Mouse (Mus musculus): ENCODE results near the gene Htr5a. TPM values are rescaled to one million over a fixed set of nuclear protein-coding genes. Genes with fewer than 3 reads are reported as not detected.

The Htr5a gene
- 0.07 TPM in 1 of 2 replicates, not detected in the other for polyA plus RNA-seq (2014; fragmentation: Nextera tagmentation; extraction: Ambion mirVana)

DNA sequence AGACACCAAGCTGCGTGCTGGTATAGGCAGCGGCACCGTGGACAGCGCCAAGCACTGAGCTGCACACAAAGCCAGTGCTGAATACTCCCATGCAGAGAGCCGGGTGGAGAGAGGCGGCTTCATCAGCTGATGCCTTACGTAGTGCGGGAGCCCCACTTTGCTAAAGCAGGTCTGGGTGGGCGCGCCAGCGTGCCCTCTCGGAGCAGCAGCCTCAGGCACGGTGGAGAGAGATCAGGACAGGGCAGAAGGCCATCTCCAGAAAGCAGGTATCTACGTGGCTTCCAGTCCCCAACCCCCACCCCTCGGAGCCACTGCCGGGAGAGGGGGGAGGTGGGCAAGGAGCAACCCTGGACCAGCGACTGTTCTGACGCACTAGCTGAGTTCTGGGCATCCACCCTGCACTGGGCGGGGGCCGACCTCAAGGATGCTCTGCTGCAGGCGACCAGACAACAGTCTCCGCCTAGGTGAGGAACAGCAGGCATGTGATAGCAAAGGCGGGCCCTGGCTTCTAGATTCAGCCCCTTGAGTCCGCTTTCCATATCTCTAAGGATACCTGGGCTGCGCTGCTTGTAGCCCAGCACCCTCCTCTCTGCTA lies at the start of gene Htr5a:
Gene Htr5a (plus strand): TSS at position 449 of the 595 bp plus-strand sequence.
- peak; percentile 48 for DNase-seq (ENCODE audit: low spot score)
- peak; percentile 76 for ATAC-seq (ENCODE audit: low FRiP score)
- Histone ChIP-seq H3K9me3 (ENCODE audit: control insufficient read depth, low read length) (no peaks in the 10 kb centered on the region), H3K27me3 (ENCODE audit: control insufficient read depth, insufficient read depth, low read length) (peaks cover 11% of the 10 kb centered on the region; the same call in 1 of the 2 replicates), H3K4me3 (ENCODE audit: low read depth, low read length) (peak within 1 kb of the TSS; percentile 27), H3K9ac (ENCODE audit: low read depth, low read length) (peak within 1 kb of the TSS; percentile 45; the same call in 1 of the 2 replicates), H3K4me2 (replicated peaks; ENCODE audit: low read depth, low read length) (peak within 1 kb of the TSS; percentile 54), H3K4me1 (replicated peaks; ENCODE audit: control insufficient read depth, insufficient read depth, low read length) (0 out of 2 replicates have a peak, but pooled peaks cover 2% of the 10 kb centered on the region), H3K36me3 (ENCODE audit: control insufficient read depth, insufficient read depth, low read length) (no peaks in the 10 kb centered on the region), H3K27ac (ENCODE audit: low read depth, low read length) (no peak within 1 kb of the TSS)
- WGBS: 5% methylated on average over 25 of the region's 25 CpGs

GRCm38 (mm10) chr5:27792173-27792470 lies 49.8 kb upstream of the Htr5a start:
- DNase-seq (ENCODE audit: low spot score) (no peak), ATAC-seq (ENCODE audit: low FRiP score) (no peak)
- 20% methylated on average over 8 of the region's 8 CpGs for WGBS
- no peaks in the 10 kb centered on the region for H3K9me3 ChIP-seq (ENCODE audit: control insufficient read depth, low read length)
- peaks cover 3% of the 10 kb centered on the region; the same call in 1 of the 2 replicates for H3K36me3 ChIP-seq (ENCODE audit: control insufficient read depth, insufficient read depth, low read length)
- H3K27ac ChIP-seq (ENCODE audit: low read depth, low read length): peak overlapping the region; percentile 91
- H3K4me3 ChIP-seq (ENCODE audit: low read depth, low read length): peak overlapping the region; percentile 82
- H3K9ac ChIP-seq (ENCODE audit: low read depth, low read length): peak overlapping the region; percentile 84
- H3K4me2 ChIP-seq (replicated peaks; ENCODE audit: low read depth, low read length): peak overlapping the region; percentile 66
- no peaks in the 10 kb centered on the region for H3K27me3 ChIP-seq (ENCODE audit: control insufficient read depth, insufficient read depth, low read length)
- peaks cover 6% of the 10 kb centered on the region for H3K4me1 ChIP-seq (replicated peaks; ENCODE audit: control insufficient read depth, insufficient read depth, low read length)

- DNase-seq (ENCODE audit: low spot score): peak; percentile 1
- H3K9ac ChIP-seq (ENCODE audit: low read depth, low read length): no peak overlapping the region
Observed at GRCm38 (mm10) chr5:27792531-27793205, 49.3 kb upstream of the Htr5a start.

DNA sequence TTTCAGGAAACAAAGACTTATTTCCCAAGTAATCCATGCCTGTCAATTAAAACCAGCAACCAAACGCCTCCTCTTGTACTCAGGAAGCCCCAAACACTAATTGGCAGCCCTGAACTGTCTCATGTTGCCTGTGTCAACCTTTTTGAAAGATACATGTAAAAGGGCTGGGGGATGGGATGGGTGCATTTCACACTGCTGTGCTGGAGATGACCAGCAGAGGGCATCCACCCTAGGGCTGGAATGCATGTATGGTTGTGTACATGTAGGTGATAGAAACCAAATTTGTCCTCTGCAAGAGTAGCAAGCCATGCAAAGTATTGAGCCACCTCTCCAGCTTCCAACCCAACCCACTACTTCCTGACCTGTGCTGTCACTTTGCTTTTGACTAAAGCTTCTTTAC lies 48.0 kb upstream of the Htr5a start:
- Histone ChIP-seq H3K27me3 (ENCODE audit: control insufficient read depth, insufficient read depth, low read length) (no peaks in the 10 kb centered on the region), H3K36me3 (ENCODE audit: control insufficient read depth, insufficient read depth, low read length) (no peaks in the 10 kb centered on the region), H3K9me3 (ENCODE audit: control insufficient read depth, low read length) (no peaks in the 10 kb centered on the region), H3K4me3 (ENCODE audit: low read depth, low read length) (no peak overlapping the region), H3K4me1 (replicated peaks; ENCODE audit: control insufficient read depth, insufficient read depth, low read length) (peaks cover 6% of the 10 kb centered on the region), H3K27ac (ENCODE audit: low read depth, low read length) (no peak overlapping the region), H3K4me2 (replicated peaks; ENCODE audit: low read depth, low read length) (no peak overlapping the region), H3K9ac (ENCODE audit: low read depth, low read length) (no peak overlapping the region)
- DNase-seq (ENCODE audit: low spot score) (peak; percentile 82), ATAC-seq (ENCODE audit: low FRiP score) (no peak)
- 17% methylated on average over 1 of the region's 1 CpGs for WGBS

More at GRCm38 (mm10) chr5:27792531-27793205, 49.3 kb upstream of the Htr5a start:
- Histone ChIP-seq H3K27me3 (ENCODE audit: control insufficient read depth, insufficient read depth, low read length) (no peaks in the 10 kb centered on the region), H3K4me2 (replicated peaks; ENCODE audit: low read depth, low read length) (peak overlapping the region; percentile 13), H3K4me3 (ENCODE audit: low read depth, low read length) (no peak overlapping the region), H3K9me3 (ENCODE audit: control insufficient read depth, low read length) (no peaks in the 10 kb centered on the region), H3K27ac (ENCODE audit: low read depth, low read length) (no peak overlapping the region), H3K36me3 (ENCODE audit: control insufficient read depth, insufficient read depth, low read length) (peaks cover 1% of the 10 kb centered on the region; the same call in 1 of the 2 replicates), H3K4me1 (replicated peaks; ENCODE audit: control insufficient read depth, insufficient read depth, low read length) (peaks cover 6% of the 10 kb centered on the region)
- no peak for ATAC-seq (ENCODE audit: low FRiP score)
- WGBS: 61% methylated on average over 9 of the region's 9 CpGs

- Histone ChIP-seq H3K9ac (ENCODE audit: low read depth, low read length) (no peak overlapping the region), H3K4me1 (replicated peaks; ENCODE audit: control insufficient read depth, insufficient read depth, low read length) (no peaks in the 10 kb centered on the region), H3K36me3 (ENCODE audit: control insufficient read depth, insufficient read depth, low read length) (no peaks in the 10 kb centered on the region), H3K4me2 (replicated peaks; ENCODE audit: low read depth, low read length) (no peak overlapping the region), H3K27me3 (ENCODE audit: control insufficient read depth, insufficient read depth, low read length) (no peaks in the 10 kb centered on the region), H3K4me3 (ENCODE audit: low read depth, low read length) (no peak overlapping the region), H3K27ac (ENCODE audit: low read depth, low read length) (no peak overlapping the region), H3K9me3 (ENCODE audit: control insufficient read depth, low read length) (no peaks in the 10 kb centered on the region)
- ATAC-seq (ENCODE audit: low FRiP score): no peak
- no peak for DNase-seq (ENCODE audit: low spot score)
- WGBS: 85% methylated on average over 2 of the region's 2 CpGs
Observed at GRCm38 (mm10) chr5:27814282-27814681, 27.7 kb upstream of the Htr5a start.

DNA sequence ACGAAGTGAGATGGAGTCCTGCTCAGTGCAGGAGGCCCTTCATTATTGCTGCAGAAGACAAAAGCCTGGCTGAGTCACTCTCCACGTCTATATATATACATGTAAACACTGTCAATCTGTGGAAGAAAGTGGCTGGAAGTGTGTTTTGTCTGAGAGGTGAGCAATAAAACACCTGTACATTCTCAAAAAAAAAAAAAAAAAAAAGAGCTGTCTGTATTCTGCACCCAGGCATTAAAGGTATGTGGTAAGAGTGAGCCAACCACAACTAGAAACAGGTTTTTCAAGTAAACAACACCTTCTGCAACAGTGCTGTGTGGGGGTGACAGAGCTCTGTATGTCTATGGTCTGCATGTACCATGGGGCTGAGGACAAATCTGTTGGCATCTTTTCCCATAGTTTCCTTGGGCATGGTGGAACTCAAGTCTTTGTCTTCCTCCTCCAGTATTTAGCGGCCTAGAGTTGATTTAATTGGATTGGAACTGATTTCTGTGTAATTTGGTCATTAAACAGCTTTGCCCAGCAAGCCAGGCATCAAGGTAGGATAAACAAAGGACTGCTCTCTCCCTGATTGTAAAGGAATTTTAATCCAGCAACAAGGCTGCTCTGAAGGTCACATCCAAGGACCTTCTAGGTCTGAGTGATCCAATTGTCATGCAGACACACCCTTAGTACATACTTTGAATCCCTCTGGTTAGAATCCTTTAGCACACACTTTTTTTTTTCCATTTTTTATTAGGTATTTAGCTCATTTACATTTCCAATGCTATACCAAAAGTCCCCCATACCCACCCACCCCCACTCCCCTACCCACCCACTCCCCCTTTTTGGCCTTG lies 22.9 kb upstream of the Htr5a start:
- Histone ChIP-seq H3K4me3 (ENCODE audit: low read depth, low read length) (no peak overlapping the region), H3K4me1 (replicated peaks; ENCODE audit: control insufficient read depth, insufficient read depth, low read length) (no peaks in the 10 kb centered on the region), H3K9me3 (ENCODE audit: control insufficient read depth, low read length) (no peaks in the 10 kb centered on the region), H3K27me3 (ENCODE audit: control insufficient read depth, insufficient read depth, low read length) (no peaks in the 10 kb centered on the region), H3K36me3 (ENCODE audit: control insufficient read depth, insufficient read depth, low read length) (no peaks in the 10 kb centered on the region), H3K9ac (ENCODE audit: low read depth, low read length) (no peak overlapping the region), H3K27ac (ENCODE audit: low read depth, low read length) (no peak overlapping the region), H3K4me2 (replicated peaks; ENCODE audit: low read depth, low read length) (no peak overlapping the region)
- DNase-seq (ENCODE audit: low spot score) (no peak), ATAC-seq (ENCODE audit: low FRiP score) (no peak)
- 66% methylated on average over 3 of the region's 3 CpGs for WGBS

- Histone ChIP-seq H3K36me3 (ENCODE audit: control insufficient read depth, insufficient read depth, low read length) (no peaks in the 10 kb centered on the region), H3K27me3 (ENCODE audit: control insufficient read depth, insufficient read depth, low read length) (no peaks in the 10 kb centered on the region), H3K9me3 (ENCODE audit: control insufficient read depth, low read length) (no peaks in the 10 kb centered on the region), H3K27ac (ENCODE audit: low read depth, low read length) (no peak overlapping the region), H3K9ac (ENCODE audit: low read depth, low read length) (no peak overlapping the region), H3K4me1 (replicated peaks; ENCODE audit: control insufficient read depth, insufficient read depth, low read length) (no peaks in the 10 kb centered on the region), H3K4me2 (replicated peaks; ENCODE audit: low read depth, low read length) (no peak overlapping the region), H3K4me3 (ENCODE audit: low read depth, low read length) (no peak overlapping the region)
- DNase-seq (ENCODE audit: low spot score): no peak
- WGBS: 87% methylated on average over 6 of the region's 6 CpGs
- no peak for ATAC-seq (ENCODE audit: low FRiP score)
Observed at GRCm38 (mm10) chr5:27821161-27821560, 20.8 kb upstream of the Htr5a start.

DNA sequence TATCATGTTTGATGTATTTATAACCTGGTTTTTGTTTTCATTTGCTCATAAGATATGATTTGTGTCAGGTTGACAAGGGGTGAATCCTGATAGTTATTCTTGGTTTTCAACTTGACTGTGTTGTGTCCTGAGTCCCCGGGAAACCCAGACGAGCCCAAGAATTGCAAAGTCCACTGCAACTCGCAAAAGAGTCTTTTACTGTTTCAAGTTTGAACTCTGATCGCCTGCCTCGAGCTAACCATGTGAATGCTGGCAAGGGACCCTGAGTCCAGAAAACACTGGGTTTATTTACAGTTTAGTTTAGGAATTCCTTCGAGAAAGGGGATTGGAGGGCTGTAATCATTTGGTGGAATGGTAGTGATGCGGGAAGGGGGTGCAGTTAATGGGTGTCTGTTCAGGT lies 14.0 kb upstream of the Htr5a start:
- H3K27ac ChIP-seq (ENCODE audit: low read depth, low read length): no peak overlapping the region
- no peak overlapping the region for H3K9ac ChIP-seq (ENCODE audit: low read depth, low read length)
- no peak overlapping the region for H3K4me3 ChIP-seq (ENCODE audit: low read depth, low read length)
- 86% methylated on average over 7 of the region's 7 CpGs for WGBS
- H3K9me3 ChIP-seq (ENCODE audit: control insufficient read depth, low read length): no peaks in the 10 kb centered on the region
- ATAC-seq (ENCODE audit: low FRiP score) (no peak), DNase-seq (ENCODE audit: low spot score) (no peak)
- no peak overlapping the region for H3K4me2 ChIP-seq (replicated peaks; ENCODE audit: low read depth, low read length)
- H3K36me3 ChIP-seq (ENCODE audit: control insufficient read depth, insufficient read depth, low read length): no peaks in the 10 kb centered on the region
- no peaks in the 10 kb centered on the region for H3K27me3 ChIP-seq (ENCODE audit: control insufficient read depth, insufficient read depth, low read length)
- H3K4me1 ChIP-seq (replicated peaks; ENCODE audit: control insufficient read depth, insufficient read depth, low read length): no peaks in the 10 kb centered on the region

Data from hindbrain, embryonic 11.5 days (tissue).